Mouse (Mus musculus): ENCODE measurements around the gene Ccdc59. TPM values are rescaled to one million over a fixed set of nuclear protein-coding genes. Genes with fewer than 3 reads are reported as not detected.
A peak's percentile ranks its signal among the peaks of the same experiment; 100 is the strongest.

The Ccdc59 gene
- 48.5 and 51.6 TPM in 2 replicates for polyA plus RNA-seq (2015; fragmentation: Nextera tagmentation; extraction: Ambion mirVana)

DNA sequence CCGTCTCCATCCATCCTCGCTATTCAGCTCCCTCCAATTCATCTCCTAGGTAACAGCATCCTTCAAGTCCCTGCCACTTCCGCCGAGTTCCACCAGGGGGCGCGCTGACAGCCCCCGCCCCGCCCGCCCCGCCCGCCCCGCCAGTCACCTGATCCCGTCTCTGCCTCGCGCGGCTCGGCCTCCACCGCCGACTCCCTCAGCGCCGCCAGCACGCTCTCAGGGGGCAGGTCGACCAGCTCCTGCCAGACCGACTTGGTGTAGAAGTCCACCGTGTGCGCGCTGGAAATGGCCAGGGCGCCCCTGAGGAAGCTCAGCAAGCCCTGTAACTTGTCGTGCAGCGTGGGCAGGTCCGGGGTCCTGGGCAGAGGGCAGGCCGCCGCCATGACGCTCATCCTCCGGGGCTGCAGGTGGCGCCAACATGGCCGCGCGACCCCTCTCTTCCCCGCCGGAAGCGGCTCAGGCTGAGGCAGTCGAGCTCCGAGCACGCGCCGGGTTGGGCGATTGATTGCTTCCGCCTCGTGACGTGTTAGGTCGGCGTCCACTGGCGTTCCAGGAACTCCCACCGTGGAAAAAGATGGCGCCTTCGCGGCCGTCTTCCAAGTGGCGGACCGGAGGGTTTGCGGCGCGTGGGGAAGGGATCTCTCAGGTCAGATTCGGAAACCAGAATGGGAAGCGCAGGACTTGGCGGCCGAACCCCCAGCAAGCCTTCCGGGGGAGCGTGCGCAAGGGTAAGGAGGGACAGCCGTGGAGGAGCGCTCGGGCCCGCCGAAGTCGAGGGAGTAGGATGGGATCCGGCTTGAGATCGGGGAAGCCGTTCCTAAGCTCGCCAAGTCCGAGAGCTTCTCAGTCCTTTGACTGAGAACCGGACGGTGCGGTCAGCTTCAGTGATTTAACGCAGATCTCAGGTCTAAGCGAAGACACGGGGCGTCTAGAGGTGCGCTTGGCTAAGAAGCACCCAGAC, at the start of gene Ccdc59, which contains the start of gene Mettl25:
TSS of gene Ccdc59 (plus strand) at position 140 of the 961 bp plus-strand sequence.
TSS of gene Mettl25 (minus strand) at position 453 of the 961 bp plus-strand sequence.
- ATAC-seq, result peak; percentile 98
- Histone ChIP-seq H3K9me3 (ENCODE audit: control insufficient read depth, low read length) (no peaks in the 10 kb centered on the region), H3K4me2 (ENCODE audit: low read length) (peak within 1 kb of the TSS; percentile 95), H3K27ac (ENCODE audit: low read length) (peak within 1 kb of the TSS; percentile 98), H3K36me3 (ENCODE audit: control insufficient read depth, insufficient read depth) (peaks cover 10% of the 10 kb centered on the region), H3K9ac (replicated peaks; ENCODE audit: low read depth, low read length) (peak within 1 kb of the TSS; percentile 92), H3K4me3 (replicated peaks; ENCODE audit: low read length) (peak within 1 kb of the TSS; percentile 82), H3K4me1 (replicated peaks; ENCODE audit: control insufficient read depth, insufficient read depth, low read length) (peaks cover 18% of the 10 kb centered on the region), H3K27me3 (replicated peaks; ENCODE audit: control insufficient read depth, insufficient read depth, low read length) (no peaks in the 10 kb centered on the region)
- under 1% methylated on average over 87 of the region's 90 CpGs for WGBS

DNA sequence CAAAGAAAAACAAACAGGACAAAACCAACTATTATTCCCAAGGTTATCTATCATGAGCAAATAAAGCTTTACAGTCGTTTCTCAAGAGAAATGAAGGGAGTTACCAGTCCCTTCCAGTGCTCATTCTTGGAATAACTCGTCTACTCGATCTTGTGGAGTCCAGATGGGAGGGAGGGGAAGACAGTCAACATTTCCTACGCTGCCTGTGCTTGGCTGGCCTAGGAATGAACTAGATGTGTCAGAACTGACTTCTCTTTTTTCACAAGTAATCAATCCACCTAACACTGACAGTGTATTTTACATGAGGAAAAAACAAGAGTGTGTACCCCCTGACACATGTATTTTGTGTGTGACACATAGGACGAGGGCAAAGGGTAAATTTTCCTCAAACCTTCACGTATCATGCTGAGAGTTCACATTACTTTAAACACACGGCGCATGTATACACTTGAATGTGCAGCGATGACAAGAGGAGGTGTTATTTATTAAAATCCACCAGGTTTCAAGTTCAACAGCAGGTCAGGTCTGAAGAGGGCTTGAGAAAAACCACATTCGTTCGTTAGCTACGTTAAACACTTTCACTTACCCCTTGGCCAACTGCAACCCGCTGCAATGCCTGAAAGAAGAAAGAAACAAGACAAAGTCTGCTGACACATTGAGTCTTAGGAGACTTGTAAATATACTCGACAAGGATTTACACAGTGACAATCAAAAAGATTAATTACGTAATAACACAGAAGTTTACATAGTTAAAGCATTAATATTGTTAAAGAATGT, 46.9 kb upstream of the Ccdc59 start:
- Histone ChIP-seq H3K27ac (ENCODE audit: low read length) (no peak overlapping the region), H3K9ac (replicated peaks; ENCODE audit: low read depth, low read length) (no peak overlapping the region), H3K4me3 (replicated peaks; ENCODE audit: low read length) (no peak overlapping the region), H3K36me3 (ENCODE audit: control insufficient read depth, insufficient read depth) (no peaks in the 10 kb centered on the region), H3K4me2 (ENCODE audit: low read length) (no peak overlapping the region), H3K27me3 (replicated peaks; ENCODE audit: control insufficient read depth, insufficient read depth, low read length) (no peaks in the 10 kb centered on the region), H3K9me3 (ENCODE audit: control insufficient read depth, low read length) (no peaks in the 10 kb centered on the region), H3K4me1 (replicated peaks; ENCODE audit: control insufficient read depth, insufficient read depth, low read length) (peaks cover 3% of the 10 kb centered on the region; the same call in 1 of the 2 replicates)
- 69% methylated on average over 15 of the region's 15 CpGs for WGBS
- ATAC-seq, result no peak

GRCm38 (mm10) chr10:105797250-105797924, 43.5 kb upstream of the Ccdc59 start:
- Histone ChIP-seq H3K9ac (replicated peaks; ENCODE audit: low read depth, low read length) (no peak overlapping the region), H3K4me3 (replicated peaks; ENCODE audit: low read length) (no peak overlapping the region), H3K4me1 (replicated peaks; ENCODE audit: control insufficient read depth, insufficient read depth, low read length) (no peaks in the 10 kb centered on the region), H3K4me2 (ENCODE audit: low read length) (no peak overlapping the region), H3K36me3 (ENCODE audit: control insufficient read depth, insufficient read depth) (no peaks in the 10 kb centered on the region), H3K27ac (ENCODE audit: low read length) (no peak overlapping the region), H3K9me3 (ENCODE audit: control insufficient read depth, low read length) (no peaks in the 10 kb centered on the region), H3K27me3 (replicated peaks; ENCODE audit: control insufficient read depth, insufficient read depth, low read length) (no peaks in the 10 kb centered on the region)
- ATAC-seq, result peak; percentile 73
- 48% methylated on average over 8 of the region's 8 CpGs for WGBS

GRCm38 (mm10) chr10:105801147-105801546, 39.7 kb upstream of the Ccdc59 start:
- Histone ChIP-seq H3K4me2 (ENCODE audit: low read length) (no peak overlapping the region), H3K9me3 (ENCODE audit: control insufficient read depth, low read length) (no peaks in the 10 kb centered on the region), H3K9ac (replicated peaks; ENCODE audit: low read depth, low read length) (no peak overlapping the region), H3K4me3 (replicated peaks; ENCODE audit: low read length) (no peak overlapping the region), H3K4me1 (replicated peaks; ENCODE audit: control insufficient read depth, insufficient read depth, low read length) (no peaks in the 10 kb centered on the region), H3K36me3 (ENCODE audit: control insufficient read depth, insufficient read depth) (no peaks in the 10 kb centered on the region), H3K27ac (ENCODE audit: low read length) (no peak overlapping the region), H3K27me3 (replicated peaks; ENCODE audit: control insufficient read depth, insufficient read depth, low read length) (no peaks in the 10 kb centered on the region)
- ATAC-seq, result no peak
- WGBS, result 86% methylated on average over 6 of the region's 6 CpGs

- H3K9ac ChIP-seq (replicated peaks; ENCODE audit: low read depth, low read length), result no peak overlapping the region
- no peaks in the 10 kb centered on the region for H3K9me3 ChIP-seq (ENCODE audit: control insufficient read depth, low read length)
- H3K4me2 ChIP-seq (ENCODE audit: low read length), result no peak overlapping the region
- no peaks in the 10 kb centered on the region for H3K27me3 ChIP-seq (replicated peaks; ENCODE audit: control insufficient read depth, insufficient read depth, low read length)
- WGBS, result 95% methylated on average over 6 of the region's 6 CpGs
- H3K36me3 ChIP-seq (ENCODE audit: control insufficient read depth, insufficient read depth), result no peaks in the 10 kb centered on the region
- no peak for ATAC-seq
- no peak overlapping the region for H3K4me3 ChIP-seq (replicated peaks; ENCODE audit: low read length)
- no peak overlapping the region for H3K27ac ChIP-seq (ENCODE audit: low read length)
- H3K4me1 ChIP-seq (replicated peaks; ENCODE audit: control insufficient read depth, insufficient read depth, low read length), result no peaks in the 10 kb centered on the region
Observed at GRCm38 (mm10) chr10:105802132-105802531, 38.7 kb upstream of the Ccdc59 start.

GRCm38 (mm10) chr10:105803461-105803860, 37.4 kb upstream of the Ccdc59 start:
- Histone ChIP-seq H3K9ac (replicated peaks; ENCODE audit: low read depth, low read length) (no peak overlapping the region), H3K4me2 (ENCODE audit: low read length) (no peak overlapping the region), H3K4me3 (replicated peaks; ENCODE audit: low read length) (no peak overlapping the region), H3K36me3 (ENCODE audit: control insufficient read depth, insufficient read depth) (no peaks in the 10 kb centered on the region), H3K9me3 (ENCODE audit: control insufficient read depth, low read length) (no peaks in the 10 kb centered on the region), H3K27ac (ENCODE audit: low read length) (no peak overlapping the region), H3K27me3 (replicated peaks; ENCODE audit: control insufficient read depth, insufficient read depth, low read length) (no peaks in the 10 kb centered on the region), H3K4me1 (replicated peaks; ENCODE audit: control insufficient read depth, insufficient read depth, low read length) (no peaks in the 10 kb centered on the region)
- 91% methylated on average over 2 of the region's 2 CpGs for WGBS
- ATAC-seq, result no peak

GRCm38 (mm10) chr10:105806259-105807010, 34.4 kb upstream of the Ccdc59 start:
- Histone ChIP-seq H3K9me3 (ENCODE audit: control insufficient read depth, low read length) (no peaks in the 10 kb centered on the region), H3K4me2 (ENCODE audit: low read length) (no peak overlapping the region), H3K27ac (ENCODE audit: low read length) (no peak overlapping the region), H3K4me3 (replicated peaks; ENCODE audit: low read length) (no peak overlapping the region), H3K36me3 (ENCODE audit: control insufficient read depth, insufficient read depth) (no peaks in the 10 kb centered on the region), H3K4me1 (replicated peaks; ENCODE audit: control insufficient read depth, insufficient read depth, low read length) (no peaks in the 10 kb centered on the region), H3K9ac (replicated peaks; ENCODE audit: low read depth, low read length) (no peak overlapping the region), H3K27me3 (replicated peaks; ENCODE audit: control insufficient read depth, insufficient read depth, low read length) (no peaks in the 10 kb centered on the region)
- ATAC-seq, result no peak
- WGBS, result 90% methylated on average over 7 of the region's 7 CpGs

GRCm38 (mm10) chr10:105834627-105835228, 6.1 kb upstream of the Ccdc59 start:
- Histone ChIP-seq H3K27ac (ENCODE audit: low read length) (no peak overlapping the region), H3K4me3 (replicated peaks; ENCODE audit: low read length) (no peak overlapping the region), H3K4me1 (replicated peaks; ENCODE audit: control insufficient read depth, insufficient read depth, low read length) (no peaks in the 10 kb centered on the region), H3K27me3 (replicated peaks; ENCODE audit: control insufficient read depth, insufficient read depth, low read length) (no peaks in the 10 kb centered on the region), H3K9me3 (ENCODE audit: control insufficient read depth, low read length) (no peaks in the 10 kb centered on the region), H3K4me2 (ENCODE audit: low read length) (no peak overlapping the region), H3K9ac (replicated peaks; ENCODE audit: low read depth, low read length) (no peak overlapping the region), H3K36me3 (ENCODE audit: control insufficient read depth, insufficient read depth) (no peaks in the 10 kb centered on the region)
- peak; percentile 69 for ATAC-seq
- 61% methylated on average over 10 of the region's 10 CpGs for WGBS

Measured in forebrain, embryonic 16.5 days (tissue).